Mouse (Mus musculus) embryonic fibroblast, embryonic 13.5 days (primary cell): ENCODE measurements around the gene Pan2.

Source experiments
- CTCF ChIP-seq: IDR thresholded peaks from 2 replicates; pipeline ENCODE4 v1.5.1; 2011; ENCODE audit warnings: mild to moderate bottlenecking, control low read depth, low read length, moderate library complexity, borderline replicate concordance; ENCODE audit not compliant: insufficient read depth
- POLR2A ChIP-seq: IDR thresholded peaks from 2 replicates; pipeline ENCODE4 v1.6.1; 2011; ENCODE audit warnings: low read depth, mild to moderate bottlenecking, control low read depth, low read length, moderate library complexity

DNA sequence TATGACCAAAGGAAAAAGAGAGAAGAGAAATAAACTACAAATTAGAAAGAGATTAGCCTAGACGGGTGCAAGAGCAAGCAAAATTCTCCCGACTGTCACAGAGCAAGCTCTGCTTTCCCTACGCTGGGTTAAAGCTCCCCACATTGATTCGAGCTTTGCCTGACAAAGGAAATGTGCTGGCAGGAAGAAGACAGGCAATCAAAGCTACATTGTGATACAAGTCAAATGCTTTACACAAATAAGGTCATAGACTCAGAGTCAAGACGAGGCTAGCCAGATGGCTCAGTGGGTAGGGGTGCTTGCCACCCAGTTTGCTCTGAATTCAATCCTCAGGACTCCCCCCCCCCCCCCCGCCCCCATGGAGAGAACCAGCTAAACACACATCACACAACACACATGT lies 66.9 kb downstream of the Pan2 start:
- TF ChIP-seq CTCF (no peak), POLR2A (no peak)
